Mouse (Mus musculus) CD8-positive naive resting alpha-beta T cell, adult 2 months (primary cell): ENCODE results near the gene Zdhhc8.

Experiments
- DNase-seq, 2 experiments: peaks; one replicate each; pipeline ENCODE4 v3.0.0; 2022; ENCODE audit warnings: low read depth in 2 of 2, low spot score in 2 of 2

Gene Zdhhc8

DNA sequence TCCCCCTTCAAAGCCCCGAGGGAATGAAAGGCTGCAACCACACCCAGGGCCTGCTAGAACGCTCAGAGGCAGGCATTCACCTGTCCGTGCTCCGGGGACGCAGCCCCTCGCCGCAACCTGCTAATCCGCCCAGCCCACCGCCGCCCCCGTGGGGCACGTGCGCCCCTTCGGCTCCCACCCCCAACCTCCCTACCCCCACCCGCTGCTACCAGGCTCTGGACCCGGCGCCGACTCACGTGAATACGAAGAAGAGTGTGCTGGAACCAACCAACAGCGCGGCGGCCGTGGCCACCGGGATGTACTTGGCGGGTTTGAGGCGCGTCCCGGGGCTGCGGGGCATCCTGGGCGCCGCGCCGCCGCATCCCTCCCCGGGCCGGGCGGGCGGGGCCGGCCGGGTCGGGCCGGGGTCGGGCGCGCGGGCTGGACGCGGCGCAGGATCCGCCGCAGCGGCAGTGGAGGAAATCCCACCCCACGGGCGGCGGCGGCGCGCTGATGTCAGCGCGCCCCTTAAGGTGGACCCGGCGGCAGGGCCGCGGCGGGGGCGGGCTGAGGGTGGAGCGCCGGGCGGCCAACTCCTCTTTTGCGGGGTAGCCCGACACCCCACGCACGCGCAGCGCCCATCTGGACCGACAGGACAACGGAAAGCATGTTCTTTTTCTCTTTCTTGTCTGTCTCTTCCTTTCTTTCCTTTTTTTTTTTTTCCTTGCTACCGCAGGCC lies at the start of gene Zdhhc8:
Gene Zdhhc8, minus strand, starts transcription at position 466 of the 718 bp plus-strand sequence.
- DNase-seq = peak; percentile 24 to 41

DNA sequence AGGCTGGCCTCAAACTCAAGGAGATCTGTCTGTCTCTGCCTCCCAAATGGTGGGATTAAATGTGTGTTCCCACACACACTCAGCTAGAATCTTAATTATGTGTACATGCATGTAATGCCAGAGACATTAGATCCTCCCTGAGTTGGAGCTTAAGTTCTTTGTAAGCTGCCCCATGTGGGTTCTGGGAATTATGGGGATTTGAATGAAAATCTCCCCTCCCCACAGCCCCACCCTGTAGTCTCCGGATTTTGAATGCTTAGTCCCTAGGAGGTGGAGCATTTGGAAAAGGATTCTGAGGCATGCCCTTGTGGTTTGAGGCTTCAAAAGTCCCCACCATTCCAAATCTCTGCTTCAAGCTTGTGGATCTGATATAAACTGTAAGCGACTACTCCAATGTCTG lies 40.2 kb upstream of the Zdhhc8 start:
- DNase-seq = no peak

DNA sequence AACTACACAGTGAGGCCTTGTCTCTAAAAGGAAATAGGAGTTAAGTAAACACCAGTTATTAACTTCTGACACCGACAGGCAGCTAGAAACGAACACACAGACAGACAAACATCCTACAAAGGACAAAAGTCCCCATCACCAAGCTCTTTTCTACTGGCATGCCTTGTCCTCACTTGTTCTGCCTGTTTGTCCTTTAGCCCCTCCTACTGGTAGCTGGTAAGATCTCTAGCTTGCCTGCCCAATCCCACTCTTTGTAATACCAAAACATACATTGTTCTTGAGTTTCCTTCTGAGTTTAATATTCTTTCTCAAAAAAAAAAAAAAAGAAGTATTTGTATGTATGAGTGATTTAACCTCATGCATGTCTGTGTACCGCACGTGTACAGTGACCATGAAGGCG lies 33.2 kb upstream of the Zdhhc8 start:
- DNase-seq = no peak

DNA sequence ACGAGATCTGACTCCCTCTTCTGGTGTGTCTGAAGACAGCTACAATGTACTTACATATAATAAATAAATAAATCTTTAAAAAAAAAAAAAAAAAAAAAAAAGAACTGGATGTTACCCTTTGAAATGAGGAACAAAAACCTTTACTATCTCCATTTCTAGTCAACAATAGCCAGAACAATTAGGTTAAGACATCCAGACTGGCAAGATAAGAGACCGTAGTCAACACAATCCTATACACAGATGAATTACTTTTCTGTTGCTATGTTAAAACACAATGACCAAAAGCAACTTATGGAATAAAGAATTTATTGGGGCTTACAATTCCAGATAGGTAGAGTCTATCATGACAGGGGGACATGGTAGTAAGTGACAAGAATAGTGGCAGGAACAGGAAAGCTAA lies 30.1 kb upstream of the Zdhhc8 start:
- no peak for DNase-seq

DNA sequence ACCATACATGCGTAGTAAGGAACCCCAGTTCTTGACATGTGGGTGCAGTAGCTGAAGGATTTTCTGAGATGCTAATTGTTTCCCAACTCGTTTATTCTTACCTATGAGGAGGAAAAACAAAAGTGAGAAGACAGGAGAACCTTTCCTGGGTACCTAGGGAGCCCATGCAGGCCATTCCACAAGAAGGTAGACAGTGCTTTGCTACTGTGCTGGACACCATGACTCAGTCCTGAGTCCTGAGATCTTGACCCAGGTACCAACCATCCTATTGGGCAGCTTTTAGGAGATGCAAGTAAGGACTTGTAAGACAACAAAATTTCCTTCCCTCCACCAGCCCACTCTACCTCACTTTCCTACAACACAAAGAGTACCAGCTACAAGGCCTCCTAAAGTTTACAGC lies 23.3 kb upstream of the Zdhhc8 start, which contains the start of gene Gm49776:
Gene Gm49776, minus strand, starts transcription at position 101 of the 400 bp plus-strand sequence.
- DNase-seq = no peak

DNA sequence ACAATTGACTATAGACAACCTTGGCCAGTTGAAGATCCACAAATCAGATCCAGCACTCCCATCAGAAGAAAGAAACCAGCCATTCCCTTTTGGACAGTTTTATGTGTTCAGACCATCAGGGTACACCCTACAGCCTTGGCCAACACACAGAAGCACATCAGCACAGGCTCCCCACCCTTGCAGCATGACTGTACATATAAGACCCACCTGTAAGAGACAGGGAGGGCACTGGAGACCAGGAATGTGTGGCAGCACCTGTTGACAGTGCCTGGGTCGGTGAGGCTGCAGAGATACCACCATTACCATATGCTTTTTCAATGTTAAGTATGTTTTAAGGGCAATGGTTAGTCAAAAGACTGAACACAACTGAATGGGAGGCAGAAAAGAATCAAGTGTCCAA lies 18.9 kb upstream of the Zdhhc8 start:
- DNase-seq = no peak

DNA sequence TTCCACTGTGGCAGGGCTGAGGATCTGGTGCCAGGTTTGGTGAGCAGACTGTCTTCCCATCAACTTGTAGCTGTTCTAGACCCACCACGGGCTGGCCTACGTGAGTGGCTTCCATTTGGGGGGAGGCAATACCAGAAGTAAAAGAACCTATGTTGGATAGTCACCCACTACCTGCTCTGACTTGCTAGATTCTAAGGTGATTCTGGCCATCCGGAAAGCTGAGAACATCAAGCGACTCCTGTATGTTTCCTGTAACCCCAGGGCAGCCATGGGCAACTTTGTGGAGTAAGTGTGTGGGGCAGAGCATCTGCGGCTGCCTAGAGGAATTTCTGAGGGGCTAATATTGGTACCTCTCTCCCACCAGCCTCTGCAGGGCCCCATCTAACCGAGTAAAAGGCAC lies 17.8 kb upstream of the Zdhhc8 start:
- DNase-seq = no peak

DNA sequence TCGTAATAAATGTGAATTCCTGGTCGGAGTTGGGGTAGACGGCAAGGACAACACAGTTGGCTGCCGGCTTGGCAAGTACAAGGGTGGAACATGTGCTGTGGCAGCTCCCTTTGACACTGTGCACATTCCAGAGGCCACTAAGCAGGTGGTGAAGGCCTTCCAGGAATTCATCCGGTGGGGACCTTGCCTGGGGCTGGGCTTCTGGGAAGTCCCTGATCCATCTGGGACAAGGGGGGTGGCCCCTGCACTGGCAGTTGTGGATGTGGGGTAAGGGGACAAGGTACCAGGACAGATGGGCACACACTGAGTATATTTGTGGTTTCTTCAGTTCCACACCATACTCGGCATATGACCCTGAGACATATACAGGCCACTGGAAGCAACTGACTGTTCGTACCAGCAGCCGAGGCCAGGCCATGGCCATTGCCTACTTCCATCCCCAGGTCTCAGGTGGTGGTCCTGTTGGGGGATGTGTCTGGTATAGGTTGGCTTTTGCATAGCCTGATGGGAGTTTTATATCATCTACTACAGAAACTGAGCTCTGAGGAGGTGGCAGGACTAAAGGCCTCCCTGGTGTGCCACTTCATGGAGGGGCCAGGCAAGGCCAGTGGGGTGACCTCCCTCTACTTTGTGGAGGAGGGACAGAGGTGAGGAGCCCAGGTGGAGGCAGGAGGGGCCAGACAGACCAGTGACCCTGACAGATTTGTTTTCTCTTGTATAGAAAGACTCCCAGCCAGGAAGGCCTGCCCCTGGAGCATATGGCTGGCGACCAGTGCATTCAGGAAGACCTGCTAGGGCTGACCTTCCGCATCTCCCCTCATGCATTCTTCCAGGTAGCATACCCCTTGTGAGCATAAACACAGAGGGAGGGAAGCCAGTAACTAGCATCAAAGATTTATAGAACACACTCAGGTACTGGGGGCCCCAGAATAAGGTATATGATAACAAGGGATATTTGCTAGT lies 16.2 kb upstream of the Zdhhc8 start:
- DNase-seq = no peak

DNA sequence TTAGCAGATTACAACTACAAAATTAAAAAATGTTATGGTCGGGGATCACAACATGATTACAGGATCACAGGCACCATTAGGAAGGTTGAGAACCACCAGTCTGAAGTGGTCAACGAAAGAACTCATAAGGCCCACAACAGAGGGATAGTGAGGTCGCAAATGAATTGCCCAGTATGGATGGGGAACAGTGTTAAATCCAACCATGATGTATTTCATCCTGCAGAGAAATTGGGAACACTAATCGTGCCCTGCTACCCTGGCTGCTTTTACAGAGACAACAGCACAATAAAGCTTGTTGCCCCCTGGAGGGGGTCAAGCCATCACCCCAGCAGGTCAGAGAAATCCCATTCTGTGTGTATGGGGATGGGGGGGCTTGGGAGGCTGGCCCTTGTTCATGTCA lies 15.3 kb upstream of the Zdhhc8 start:
- DNase-seq = no peak

DNA sequence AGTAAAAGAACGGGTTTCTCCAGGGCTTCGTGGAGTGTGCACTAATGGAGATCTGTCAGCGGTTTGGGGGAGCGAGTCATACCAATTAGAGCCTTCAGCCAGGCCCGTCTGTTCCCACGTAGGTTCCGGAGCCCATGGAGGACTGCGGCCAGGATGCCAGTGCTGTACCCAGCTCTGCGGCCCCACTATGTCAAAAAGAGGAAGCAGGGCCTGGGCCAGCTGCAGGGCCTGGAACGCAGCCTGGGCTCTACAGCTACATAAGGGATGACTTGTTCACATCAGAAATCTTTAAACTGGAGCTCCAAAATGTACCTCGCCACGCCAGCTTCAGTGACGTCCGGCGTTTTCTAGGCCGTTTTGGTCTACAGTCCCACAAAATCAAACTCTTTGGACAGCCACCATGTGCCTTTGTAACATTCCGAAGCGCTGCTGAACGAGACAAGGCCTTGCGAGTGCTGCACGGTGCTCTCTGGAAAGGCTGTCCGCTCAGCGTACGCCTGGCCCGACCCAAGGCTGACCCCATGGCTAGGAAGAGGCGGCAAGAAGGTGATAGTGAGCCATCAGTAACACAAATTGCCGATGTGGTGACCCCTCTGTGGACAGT lies 14.5 kb upstream of the Zdhhc8 start:
- peak; percentile 16 to 22 for DNase-seq

DNA sequence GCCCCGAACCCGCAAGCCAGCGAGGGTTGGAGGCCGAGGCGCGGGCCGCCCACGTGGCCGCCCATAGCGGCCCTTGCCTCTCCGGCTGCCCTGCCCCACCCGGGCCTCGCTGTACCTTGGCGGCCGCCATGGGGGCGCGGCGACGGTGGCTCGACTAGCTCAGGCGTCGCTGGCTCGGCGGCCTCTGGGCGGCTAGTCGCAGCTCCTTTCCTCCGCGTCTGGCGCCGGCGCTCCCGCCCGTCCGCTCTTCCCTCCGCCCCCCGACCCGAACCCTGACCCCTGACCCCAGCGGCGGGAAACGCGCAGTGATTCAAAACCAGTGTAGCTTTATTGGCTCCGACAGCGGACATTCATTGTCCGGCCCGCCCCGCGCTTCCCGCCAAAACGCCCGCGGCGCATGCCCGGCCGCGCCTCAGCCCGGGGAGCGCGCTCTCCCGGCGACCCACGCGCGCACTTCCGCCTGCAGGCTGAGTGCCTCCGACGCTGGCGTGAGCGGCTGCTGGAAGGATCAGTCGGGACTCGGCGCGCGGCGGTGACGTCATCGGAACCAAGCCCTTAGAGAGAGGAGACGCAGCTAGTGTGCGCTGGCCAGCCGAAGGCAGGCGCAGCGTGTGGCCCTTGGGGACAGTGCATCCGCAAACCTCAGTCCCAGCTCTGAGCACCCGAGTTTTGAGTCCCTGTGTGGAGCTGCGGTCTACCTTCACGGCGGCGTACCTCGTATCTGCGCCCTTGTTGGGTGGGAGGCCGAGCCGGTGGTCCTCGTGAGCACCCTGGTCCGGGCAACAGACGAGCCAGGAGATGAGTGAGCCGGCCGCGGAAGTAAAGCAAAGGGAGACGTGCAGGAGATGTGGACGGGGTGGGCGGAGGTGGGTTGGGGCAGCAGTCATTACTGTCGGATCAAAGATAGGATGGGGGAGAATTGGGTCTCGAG lies 13.8 kb upstream of the Zdhhc8 start, which contains the start of the genes Trmt2a and Ranbp1:
Gene Trmt2a, plus strand, starts transcription at position 247 of the 931 bp plus-strand sequence.
Gene Ranbp1, minus strand, starts transcription at position 300 of the 931 bp plus-strand sequence.
- DNase-seq = peak; percentile 93 to 95

DNA sequence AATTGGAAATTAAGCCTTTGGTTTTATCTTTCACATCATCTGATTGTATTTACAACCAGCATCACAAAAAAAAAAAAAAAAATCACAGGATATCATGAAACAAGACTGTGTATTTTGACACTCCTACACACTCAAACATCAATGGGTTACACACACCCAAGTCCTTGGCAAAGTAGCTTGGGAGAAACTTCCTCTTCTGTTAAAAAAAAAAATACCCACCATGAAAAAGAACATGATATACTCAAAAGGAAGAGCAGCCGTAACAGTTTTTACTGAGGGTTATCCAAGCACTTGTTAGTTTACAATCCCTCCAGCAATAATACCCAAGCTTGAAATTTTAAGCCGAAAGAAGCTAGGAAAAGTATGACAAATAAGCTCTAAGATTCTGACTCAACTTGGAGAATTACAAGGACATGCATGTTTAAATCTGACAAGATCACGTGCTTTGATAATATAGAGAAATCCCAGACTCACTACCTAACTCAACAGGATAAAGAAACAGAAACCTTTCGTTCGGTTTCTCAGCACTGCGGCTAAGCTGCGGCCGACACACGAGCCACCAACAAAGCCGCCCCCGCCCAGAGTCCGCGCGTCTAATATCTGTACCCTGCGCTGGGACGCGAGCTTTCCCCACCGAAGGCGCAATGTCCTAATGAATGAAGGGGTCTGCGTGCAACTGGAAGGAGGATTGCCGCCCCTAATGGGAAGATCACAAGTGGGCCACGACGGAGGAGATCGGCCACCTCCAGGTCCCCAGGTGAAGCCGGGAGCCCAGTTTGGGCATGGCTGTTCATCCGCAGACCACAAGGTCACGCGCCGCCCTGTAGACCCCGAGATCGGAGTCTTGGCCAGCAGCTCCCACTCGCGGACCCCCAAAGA lies 12.8 kb upstream of the Zdhhc8 start:
- no peak for DNase-seq

DNA sequence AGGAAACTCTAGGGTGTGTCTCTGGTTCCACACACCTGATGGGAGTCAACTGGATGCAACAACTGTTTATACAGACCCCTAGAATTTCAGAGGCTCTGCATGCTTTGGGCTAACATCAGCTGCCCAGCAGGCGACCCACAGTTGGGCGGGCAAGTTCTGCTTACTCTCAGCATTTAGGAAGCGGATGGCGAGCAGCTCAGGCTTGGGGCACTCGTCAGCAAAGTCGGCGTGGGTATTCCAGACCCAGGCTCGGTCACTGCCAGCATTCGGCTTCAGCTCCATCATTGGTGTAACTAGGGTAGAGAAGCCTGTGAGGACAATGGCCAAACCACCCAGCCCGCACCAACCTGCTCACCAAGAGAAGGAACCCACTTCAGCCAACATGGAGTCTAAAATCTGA lies 6.6 kb upstream of the Zdhhc8 start:
- no peak for DNase-seq

DNA sequence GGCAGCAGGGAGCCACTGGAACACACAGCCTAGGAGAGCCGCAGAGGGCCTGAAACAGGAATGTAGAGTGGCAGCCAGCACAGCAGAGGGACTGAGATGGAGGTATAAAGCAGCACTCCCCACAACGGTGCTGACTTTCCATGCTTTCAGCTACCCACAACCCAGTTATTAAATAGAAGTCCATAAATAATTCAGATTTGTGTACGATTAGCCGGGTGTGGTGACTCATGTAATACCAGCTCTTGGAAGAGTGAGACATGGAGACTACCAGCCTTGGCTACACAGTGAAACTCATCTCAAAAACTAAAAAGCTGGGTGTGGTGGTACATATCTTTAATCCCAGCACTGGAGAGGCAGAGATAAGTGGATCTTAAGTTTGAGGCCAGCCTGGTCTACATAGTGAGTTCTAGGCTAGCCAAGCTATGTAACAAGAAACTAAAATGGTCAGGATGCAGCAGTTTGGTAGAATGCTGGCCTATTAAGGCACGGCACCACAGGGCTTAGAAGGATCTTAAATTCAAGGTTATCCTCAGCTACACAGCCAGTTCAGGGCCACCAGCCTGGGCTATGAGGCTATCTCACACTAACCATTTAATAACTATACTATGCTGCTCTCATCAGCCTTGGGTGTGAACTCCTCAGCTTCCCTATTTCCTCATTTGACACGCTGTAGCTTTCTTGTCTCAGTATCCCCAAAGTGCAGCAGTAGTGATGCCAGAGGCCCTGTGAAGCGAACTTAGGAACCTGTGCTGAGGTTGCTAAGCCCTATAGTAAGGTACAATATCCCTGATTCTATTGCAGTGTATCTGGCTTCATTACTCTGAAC lies 2.0 kb upstream of the Zdhhc8 start:
- no peak for DNase-seq

DNA sequence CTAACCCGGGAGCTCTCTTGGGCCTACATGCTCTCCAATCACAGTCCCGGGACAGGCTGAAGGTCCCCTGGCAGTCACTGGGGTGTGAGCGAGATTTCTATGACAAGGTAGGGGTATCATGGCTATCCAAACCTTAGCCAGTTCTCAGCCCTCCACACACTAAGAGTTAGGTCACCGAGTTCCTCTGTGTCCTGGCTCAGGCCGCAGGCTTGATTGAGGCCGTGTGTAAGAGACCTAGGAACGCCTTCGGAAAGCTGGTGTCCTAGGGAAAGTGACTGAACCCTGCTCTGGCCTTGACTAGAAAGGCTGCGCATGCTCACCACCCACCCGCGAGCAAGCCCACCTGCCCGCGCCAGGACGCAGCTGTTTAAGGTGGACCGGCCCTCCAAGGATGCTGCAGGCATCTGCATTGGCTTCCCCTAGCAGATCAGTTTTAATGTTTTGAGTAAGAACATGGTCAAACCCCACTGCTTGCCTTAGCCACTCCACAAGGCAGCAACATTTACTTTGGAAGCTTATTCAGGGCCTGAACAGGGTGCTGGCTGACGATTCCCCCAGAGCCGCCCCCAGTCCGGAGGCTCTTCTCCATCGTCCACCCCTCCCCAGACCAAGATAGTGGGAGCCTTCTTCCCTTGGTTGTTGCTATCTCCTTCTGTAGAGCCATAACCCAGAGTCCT lies 591 bp upstream of the Zdhhc8 start:
- no peak for DNase-seq

DNA sequence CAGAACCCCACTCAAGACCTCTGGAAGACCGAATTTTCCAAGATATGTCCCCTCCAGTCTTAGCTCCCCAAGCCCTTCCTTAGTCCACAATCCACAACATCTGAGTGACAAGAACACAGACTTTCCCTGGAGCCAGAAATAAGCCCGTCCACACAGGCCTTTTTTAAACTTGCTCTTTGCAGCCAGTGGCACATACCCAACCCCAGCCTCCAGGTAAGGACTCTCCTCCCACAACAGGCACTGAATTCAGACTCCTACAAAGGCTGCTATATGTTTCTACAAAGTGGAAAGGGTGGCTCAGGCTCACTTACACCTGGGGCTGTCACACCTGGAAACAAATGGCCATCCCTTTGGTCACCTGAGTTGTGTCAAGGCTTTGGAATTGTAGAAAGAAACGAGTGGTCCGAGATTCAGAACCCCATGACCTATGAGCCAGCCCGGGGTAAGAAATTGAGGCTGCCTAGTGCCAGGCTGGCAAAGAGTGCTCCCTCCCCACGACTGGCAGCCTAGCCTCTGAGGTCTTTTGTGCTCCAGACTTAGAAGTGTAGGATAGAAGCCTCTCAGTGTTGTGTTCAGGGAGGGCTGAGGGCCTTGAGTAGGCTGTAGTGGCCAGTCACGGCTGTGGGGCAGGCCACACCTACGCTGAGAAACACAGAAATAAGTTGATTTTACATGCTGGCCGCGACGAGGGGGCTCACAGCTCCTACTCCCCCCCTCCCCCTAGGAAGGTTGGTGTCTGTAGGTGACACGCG lies 841 bp downstream of the Zdhhc8 start:
- no peak for DNase-seq

DNA sequence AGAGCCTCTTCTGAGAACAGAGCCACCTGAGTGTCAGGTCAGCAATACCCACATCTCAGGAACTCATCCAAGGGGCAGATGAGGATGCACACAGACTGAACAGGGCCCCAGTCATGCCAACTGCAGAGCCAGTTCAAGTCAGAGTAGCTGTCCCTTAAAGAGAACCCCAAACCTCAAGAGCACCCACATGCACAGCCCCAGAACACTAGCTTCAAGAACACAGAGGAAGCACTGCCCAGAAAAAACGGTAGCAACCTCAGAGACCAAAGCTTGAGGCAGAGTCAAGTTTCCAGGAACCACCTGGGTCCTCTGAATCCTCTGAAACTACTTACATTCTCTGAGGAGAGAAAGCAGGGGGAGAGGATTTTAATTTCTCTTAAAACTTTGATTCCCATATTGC lies 1.5 kb downstream of the Zdhhc8 start:
- DNase-seq = no peak
